Mouse (Mus musculus): ENCODE measurements at regions not wholly inside any gene's neighbourhood (a gene's known extent, or its start where the extent isn't known, plus 50 kb on each side); places are given as distances from the start of the nearest gene placed in this dataset.
A peak's percentile ranks its signal among the peaks of the same experiment; 100 is the strongest.

- peak in 1 of 2 experiments; percentile 52 for DNase-seq (ENCODE audit: inconsistent age in 2 of 2, low spot score in 1 of 2)
These were observed 62.2 kb upstream of the Glycam1 start for GRCm38 (mm10) chr15:103627085-103627484.

Measured in adrenal gland, adult (tissue).